Mouse (Mus musculus) liver, adult 2 months (tissue): ENCODE results near the gene Cenpa. TPM values are rescaled to one million over a fixed set of nuclear protein-coding genes. Genes with fewer than 3 reads are reported as not detected.

Experiments used
- DNase-seq: peaks from one replicate; pipeline ENCODE4 v3.0.0-alpha.2; 2011; ENCODE audit warnings: low read depth, low spot score; ENCODE audit errors: extremely low read depth
- H3K27ac ChIP-seq: fragments of 200-500 bp; replicated peaks from 2 replicates; pipeline ENCODE4 v1.5.1; 2012; ENCODE audit warnings: low read depth, mild to moderate bottlenecking, control low read depth, inconsistent platforms, low read length; ENCODE audit not compliant: insufficient read depth
- H3K27me3 ChIP-seq: fragments of 200-500 bp; 2 replicates; pipeline ENCODE4 v1.6.1; 2012; ENCODE audit warnings: mild to moderate bottlenecking, moderate library complexity, low read length, inconsistent platforms; ENCODE audit not compliant: control insufficient read depth, insufficient read depth
- H3K36me3 ChIP-seq: fragments of 200-500 bp; 2 replicates; pipeline ENCODE4 v1.6.1; 2012; ENCODE audit warnings: low read length, inconsistent platforms; ENCODE audit not compliant: control insufficient read depth, insufficient read depth
- H3K4me1 ChIP-seq: fragments of 200-500 bp; 2 replicates; pipeline ENCODE4 v1.6.1; 2011; ENCODE audit warnings: low read length; ENCODE audit not compliant: control insufficient read depth, insufficient read depth
- H3K4me3 ChIP-seq: fragments of 200-500 bp; 2 replicates; pipeline ENCODE4 v1.5.1; 2011; ENCODE audit warnings: low read depth, mild to moderate bottlenecking, control low read depth, low read length, moderate library complexity; ENCODE audit not compliant: insufficient read depth
- H3K79me2 ChIP-seq: fragments of 200-500 bp; 2 replicates; pipeline ENCODE4 v1.6.1; 2012; ENCODE audit warnings: inconsistent platforms, mild to moderate bottlenecking, low read length, moderate library complexity; ENCODE audit not compliant: control insufficient read depth, insufficient read depth
- H3K9ac ChIP-seq: fragments of 200-500 bp; 2 replicates; pipeline ENCODE4 v1.6.1; 2012; ENCODE audit warnings: low read depth, mild to moderate bottlenecking, control low read depth, inconsistent platforms, low read length
- CTCF ChIP-seq: fragments of 200-500 bp; IDR thresholded peaks from 2 replicates; pipeline ENCODE4 v1.5.1; 2011; ENCODE audit warnings: low read depth, low read length, control low read depth
- POLR2A ChIP-seq: fragments of 200-500 bp; IDR thresholded peaks from 2 replicates; pipeline ENCODE4 v1.6.1; 2011; ENCODE audit warnings: low read length, control low read depth; ENCODE audit not compliant: insufficient read depth; ENCODE audit errors: extremely low read depth
- WGBS: fragments of 180-500 bp; shearing (Covaris S2); methylation state at CpG from one replicate; pipeline ENCODE4 v1.1.7; 2018; 5-methylcytosine and 5-hydroxymethylcytosine counted together
- polyA plus RNA-seq: library from polyadenylated mRNA; depleted of rRNA; stranded (reverse); fragments of >200 nt; gene quantifications from 2 replicates; pipeline ENCODE4 v1.2.3, GENCODE M21; 2012; rRNA removed
- total RNA-seq: library from RNA; depleted of rRNA; stranded (reverse); fragments of >200 nt; gene quantifications from 2 replicates; pipeline ENCODE4 v1.2.3, GENCODE M21; 2014; rRNA removed

The Cenpa gene
- total and polyA plus RNA-seq, 2 experiments: 5.3 to 8.0 TPM

DNA sequence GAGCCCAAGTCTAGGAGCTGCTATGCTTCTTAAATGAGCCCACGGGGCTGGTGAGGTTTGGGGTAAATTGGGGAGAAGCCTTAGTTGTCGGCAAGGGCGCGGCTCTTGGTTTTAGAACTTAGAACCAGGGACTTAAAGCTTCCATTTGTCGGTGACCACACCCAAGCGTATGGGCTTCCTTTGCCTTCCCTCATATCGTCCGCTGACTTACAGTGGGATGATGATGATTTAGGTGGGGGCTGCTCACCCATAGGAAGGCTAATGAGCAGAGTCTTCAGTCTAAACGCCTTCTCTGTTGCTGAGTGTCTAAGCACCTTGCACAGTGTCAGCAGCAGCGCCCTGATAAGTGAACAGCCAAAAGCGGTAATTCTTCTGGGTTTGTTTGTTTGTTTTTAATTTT is 47.1 kb downstream of the Cenpa start:
- no peaks in the 10 kb centered on the region for H3K79me2 ChIP-seq
- no peak for DNase-seq
- H3K27me3 ChIP-seq: peaks cover 17% of the 10 kb centered on the region
- TF ChIP-seq CTCF (no peak), POLR2A (no peak)
- no peak overlapping the region for H3K9ac ChIP-seq
- no peak overlapping the region for H3K27ac ChIP-seq
- H3K36me3 ChIP-seq: no peaks in the 10 kb centered on the region
- 31% methylated on average over 11 of the region's 11 CpGs for WGBS
- peaks cover 7% of the 10 kb centered on the region; the same call in 1 of the 2 replicates for H3K4me1 ChIP-seq
- no peak overlapping the region for H3K4me3 ChIP-seq

DNA sequence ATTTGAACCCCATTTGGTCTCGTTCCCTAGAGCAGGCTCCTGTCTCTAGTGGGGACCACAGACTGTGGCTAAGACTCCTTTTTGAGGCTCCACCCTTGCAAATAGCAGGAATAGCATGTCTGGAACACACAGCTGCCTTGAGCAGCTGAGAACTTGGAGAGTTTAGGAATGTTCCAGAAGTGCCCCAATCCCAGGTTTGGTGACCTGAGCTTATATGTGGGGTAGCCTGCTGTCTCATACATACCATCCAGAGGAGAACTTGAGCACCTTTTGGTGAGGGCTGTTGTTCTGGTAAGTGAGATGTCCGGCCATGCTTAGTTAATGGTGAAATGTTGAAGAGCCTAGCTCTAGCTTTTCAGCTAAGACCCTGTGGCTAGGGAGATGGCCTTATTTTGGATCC is 49.7 kb downstream of the Cenpa start:
- H3K79me2 ChIP-seq: no peaks in the 10 kb centered on the region
- H3K27ac ChIP-seq: no peak overlapping the region
- DNase-seq: no peak
- H3K27me3 ChIP-seq: peaks cover 17% of the 10 kb centered on the region
- no peak overlapping the region for H3K4me3 ChIP-seq
- TF ChIP-seq POLR2A (no peak), CTCF (no peak)
- 86% methylated on average over 2 of the region's 2 CpGs for WGBS
- no peak overlapping the region for H3K9ac ChIP-seq
- H3K4me1 ChIP-seq: 0 out of 2 replicates have a peak, but pooled peaks cover 4% of the 10 kb centered on the region
- no peaks in the 10 kb centered on the region for H3K36me3 ChIP-seq

- Histone ChIP-seq H3K4me1 (no peaks in the 10 kb centered on the region), H3K27me3 (peaks cover 12% of the 10 kb centered on the region), H3K9ac (no peak overlapping the region), H3K79me2 (no peaks in the 10 kb centered on the region), H3K4me3 (no peak overlapping the region), H3K36me3 (no peaks in the 10 kb centered on the region), H3K27ac (no peak overlapping the region)
- WGBS: 83% methylated on average over 4 of the region's 4 CpGs
- DNase-seq: no peak
- TF ChIP-seq CTCF (no peak), POLR2A (no peak)
Observed at GRCm38 (mm10) chr5:30717506-30717905, 50.9 kb downstream of the Cenpa start.

- Histone ChIP-seq H3K9ac (no peak overlapping the region), H3K4me3 (no peak overlapping the region), H3K4me1 (no peaks in the 10 kb centered on the region), H3K79me2 (no peaks in the 10 kb centered on the region), H3K36me3 (no peaks in the 10 kb centered on the region), H3K27me3 (peaks cover 6% of the 10 kb centered on the region; the same call in 1 of the 2 replicates), H3K27ac (no peak overlapping the region)
- DNase-seq: no peak
- TF ChIP-seq POLR2A (no peak), CTCF (no peak)
- 83% methylated on average over 10 of the region's 10 CpGs for WGBS
Observed at GRCm38 (mm10) chr5:30717991-30718703, 51.6 kb downstream of the Cenpa start.

- Histone ChIP-seq H3K36me3 (no peaks in the 10 kb centered on the region), H3K27me3 (no peaks in the 10 kb centered on the region), H3K4me3 (no peak overlapping the region), H3K4me1 (no peaks in the 10 kb centered on the region), H3K79me2 (no peaks in the 10 kb centered on the region), H3K27ac (no peak overlapping the region), H3K9ac (no peak overlapping the region)
- 81% methylated on average over 8 of the region's 8 CpGs for WGBS
- DNase-seq: no peak
- TF ChIP-seq POLR2A: no peak
- TF ChIP-seq CTCF: no peak
Observed at GRCm38 (mm10) chr5:30721935-30722334, 55.4 kb downstream of the Cenpa start.

Other genes starting within 250 kb of the Cenpa start
- not detected in 2 replicates for gene Otof, start 204.8 kb upstream of the Cenpa start, total RNA-seq
- 0.01 TPM in 1 of 2 replicates, not detected in the other for gene Otof, start 204.8 kb upstream of the Cenpa start, polyA plus RNA-seq
- not detected in 2 replicates for gene 1700001C02Rik, start 200.7 kb upstream of the Cenpa start, total RNA-seq
- not detected in 2 replicates for gene 1700001C02Rik, start 200.7 kb upstream of the Cenpa start, polyA plus RNA-seq
- gene Cib4, start 120.9 kb upstream of the Cenpa start, total RNA-seq: not detected in 2 replicates
- gene Cib4, start 120.9 kb upstream of the Cenpa start, polyA plus RNA-seq: not detected in 2 replicates
- 0.18 and 1.0 TPM in 2 replicates for gene Kcnk3, start 78.6 kb upstream of the Cenpa start, total RNA-seq
- gene Kcnk3, start 78.6 kb upstream of the Cenpa start, polyA plus RNA-seq: 0.61 and 3.2 TPM in 2 replicates
- gene Slc35f6, start 18.8 kb upstream of the Cenpa start, total RNA-seq: 16.2 and 19.0 TPM in 2 replicates
- gene Slc35f6, start 18.8 kb upstream of the Cenpa start, polyA plus RNA-seq: 44.3 and 55.4 TPM in 2 replicates
- not detected in 2 replicates for gene Dpysl5, start 44.8 kb downstream of the Cenpa start, total RNA-seq
- 0.06 TPM in 2 replicates for gene Dpysl5, start 44.8 kb downstream of the Cenpa start, polyA plus RNA-seq
- gene Mapre3, start 147.9 kb downstream of the Cenpa start, total RNA-seq: 5.7 and 9.1 TPM in 2 replicates
- gene Mapre3, start 147.9 kb downstream of the Cenpa start, polyA plus RNA-seq: 33.1 and 48.5 TPM in 2 replicates
- 27.9 and 35.1 TPM in 2 replicates for gene Tmem214, start 201.2 kb downstream of the Cenpa start, total RNA-seq
- 62.4 and 89.2 TPM in 2 replicates for gene Tmem214, start 201.2 kb downstream of the Cenpa start, polyA plus RNA-seq
- 2.7 and 4.6 TPM in 2 replicates for gene Agbl5, start 221.9 kb downstream of the Cenpa start, total RNA-seq
- gene Agbl5, start 221.9 kb downstream of the Cenpa start, polyA plus RNA-seq: 4.3 and 7.5 TPM in 2 replicates
- 76.2 and 88.6 TPM in 2 replicates for gene Ost4, start 241.0 kb downstream of the Cenpa start, total RNA-seq
- gene Ost4, start 241.0 kb downstream of the Cenpa start, polyA plus RNA-seq: 167 and 196 TPM in 2 replicates
- 17.6 and 17.8 TPM in 2 replicates for gene Emilin1, start 246.6 kb downstream of the Cenpa start, total RNA-seq
- 27.8 and 31.5 TPM in 2 replicates for gene Emilin1, start 246.6 kb downstream of the Cenpa start, polyA plus RNA-seq